Mouse (Mus musculus): ENCODE results near the gene Rbpms2. TPM values are rescaled to one million over a fixed set of nuclear protein-coding genes. Genes with fewer than 3 reads are reported as not detected.

The Rbpms2 gene
- polyA plus RNA-seq, 1 experiment from 2014 or later: 18.9 TPM

DNA sequence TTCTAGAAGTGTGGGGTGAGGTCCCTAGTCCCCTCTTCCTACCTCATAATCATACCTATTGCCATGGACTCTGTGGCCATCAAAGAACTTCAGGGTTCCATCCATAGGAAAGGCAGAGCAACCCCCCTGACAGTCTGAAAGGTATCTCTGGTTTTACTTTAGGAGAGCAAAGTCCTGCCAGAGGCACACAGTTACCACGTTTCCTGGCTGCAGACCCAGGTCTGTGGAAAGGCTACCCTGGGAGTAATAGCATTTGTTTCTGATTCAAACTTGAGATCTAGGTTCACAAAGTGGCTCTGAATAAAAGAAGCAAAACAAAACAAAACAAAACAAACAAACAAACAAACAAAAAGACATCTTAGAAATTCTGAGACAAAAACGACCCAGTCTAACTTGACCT lies 5.2 kb upstream of the Rbpms2 start:
- H3K27me3 ChIP-seq (replicated peaks): 0 out of 2 replicates have a peak, but pooled peaks cover 5% of the 10 kb centered on the region
- peaks cover 3% of the 10 kb centered on the region; the same call in 1 of the 2 replicates for H3K4me1 ChIP-seq (replicated peaks)
- H3K9ac ChIP-seq: no peak overlapping the region
- 54% methylated on average over 2 of the region's 2 CpGs for WGBS
- ATAC-seq: no peak
- H3K4me3 ChIP-seq (replicated peaks): no peak overlapping the region
- no peak overlapping the region for H3K27ac ChIP-seq
- no peaks in the 10 kb centered on the region for H3K36me3 ChIP-seq
- no peak overlapping the region for H3K4me2 ChIP-seq (replicated peaks)
- H3K9me3 ChIP-seq: no peaks in the 10 kb centered on the region

DNA sequence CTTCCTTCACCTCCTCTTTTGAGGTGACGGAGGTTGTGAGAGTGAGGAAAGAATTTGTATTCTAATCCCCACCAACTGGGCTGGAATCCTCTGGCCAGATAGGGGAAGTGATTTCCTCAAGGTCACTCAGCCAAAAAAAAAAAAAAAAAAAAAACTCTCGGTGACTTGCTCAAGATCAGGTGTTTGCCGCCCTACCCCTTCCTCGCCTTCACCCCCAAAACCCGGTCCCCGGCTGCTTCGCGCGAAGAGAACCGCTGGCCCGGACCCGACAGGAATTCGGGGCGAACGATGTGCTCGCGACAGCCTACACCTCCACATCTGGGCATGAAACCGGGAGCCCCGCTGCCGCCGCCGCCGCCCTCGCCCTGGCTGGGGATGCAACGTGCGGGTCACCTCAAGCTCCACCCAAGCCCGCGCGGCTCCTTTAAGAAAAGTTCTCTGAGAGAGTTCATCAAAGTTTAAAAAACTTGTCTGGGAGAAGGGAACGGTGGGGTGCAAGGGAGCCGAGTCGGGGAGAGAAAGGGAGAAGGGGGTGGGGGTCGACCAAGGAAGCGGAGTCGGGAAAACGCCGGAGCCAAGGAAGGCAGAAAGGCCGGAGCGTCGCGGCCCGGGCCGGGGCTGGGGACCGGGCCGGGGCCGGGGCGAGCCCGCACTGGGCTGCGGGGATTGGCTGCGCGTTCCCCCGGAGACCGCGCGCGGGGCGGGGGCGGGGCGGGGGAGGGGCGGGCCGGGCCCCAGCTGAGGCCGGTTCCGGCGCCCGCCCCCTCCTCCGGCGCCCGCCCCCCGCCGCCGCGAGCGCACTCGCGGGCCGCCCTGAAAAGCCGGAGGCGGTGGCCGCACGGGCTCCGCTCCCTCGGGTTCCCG lies 551 bp downstream of the Rbpms2 start:
- Histone ChIP-seq H3K4me3 (replicated peaks) (peak overlapping the region; percentile 74), H3K4me2 (replicated peaks) (peak overlapping the region; percentile 99), H3K4me1 (replicated peaks) (peaks cover 17% of the 10 kb centered on the region), H3K9me3 (no peaks in the 10 kb centered on the region), H3K27me3 (replicated peaks) (peaks cover 9% of the 10 kb centered on the region; the same call in 1 of the 2 replicates), H3K9ac (peak overlapping the region; percentile 74), H3K27ac (peak overlapping the region; percentile 54; the same call in 1 of the 2 replicates), H3K36me3 (no peaks in the 10 kb centered on the region)
- under 1% methylated on average over 40 of the region's 83 CpGs for WGBS
- peak; percentile 93 for ATAC-seq

DNA sequence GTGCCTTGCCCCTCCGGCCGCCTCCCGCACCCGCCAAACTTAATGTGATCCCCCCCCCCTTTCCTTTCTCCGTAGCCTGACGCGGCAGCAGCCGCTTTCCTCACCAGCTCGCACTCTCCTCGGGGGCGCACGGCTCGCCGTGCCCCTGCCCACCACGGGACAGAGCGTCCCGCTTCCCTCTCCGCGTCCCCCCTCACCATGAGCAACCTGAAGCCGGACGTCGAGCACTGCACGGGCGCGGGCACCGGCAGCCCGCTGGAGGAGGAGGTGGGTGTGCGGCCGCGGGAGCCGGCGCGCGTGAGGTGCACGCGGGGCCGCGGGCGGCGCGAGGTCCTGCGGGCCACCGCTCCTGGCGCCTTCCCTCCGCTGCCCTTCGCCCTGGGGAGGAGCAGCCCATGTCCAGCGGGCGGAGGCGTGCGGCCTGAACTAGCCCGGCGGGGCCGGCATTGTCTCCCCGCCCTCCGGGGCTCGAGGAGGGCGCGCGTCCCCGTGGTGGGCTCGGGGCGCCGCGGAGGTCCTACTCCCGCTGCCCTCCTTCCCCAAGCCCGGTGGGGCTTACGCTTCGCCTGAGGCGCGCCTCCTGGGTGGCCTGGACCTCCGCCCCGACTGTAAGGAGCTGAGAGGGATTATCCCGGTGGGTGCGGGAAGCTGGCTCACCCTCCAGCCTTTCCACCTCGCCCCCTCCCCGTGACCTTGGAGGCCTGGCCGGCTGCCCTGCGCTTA lies 1.3 kb downstream of the Rbpms2 start:
- Histone ChIP-seq H3K27ac (0 out of 2 replicates have a peak overlapping the region, but pooled peaks have one; percentile 27), H3K27me3 (replicated peaks) (peaks cover 9% of the 10 kb centered on the region; the same call in 1 of the 2 replicates), H3K36me3 (no peaks in the 10 kb centered on the region), H3K4me3 (replicated peaks) (peak overlapping the region; percentile 74), H3K9ac (peak overlapping the region; percentile 74), H3K4me1 (replicated peaks) (peaks cover 17% of the 10 kb centered on the region), H3K4me2 (replicated peaks) (peak overlapping the region; percentile 99), H3K9me3 (no peaks in the 10 kb centered on the region)
- ATAC-seq: peak; percentile 77
- under 1% methylated on average over 73 of the region's 78 CpGs for WGBS

DNA sequence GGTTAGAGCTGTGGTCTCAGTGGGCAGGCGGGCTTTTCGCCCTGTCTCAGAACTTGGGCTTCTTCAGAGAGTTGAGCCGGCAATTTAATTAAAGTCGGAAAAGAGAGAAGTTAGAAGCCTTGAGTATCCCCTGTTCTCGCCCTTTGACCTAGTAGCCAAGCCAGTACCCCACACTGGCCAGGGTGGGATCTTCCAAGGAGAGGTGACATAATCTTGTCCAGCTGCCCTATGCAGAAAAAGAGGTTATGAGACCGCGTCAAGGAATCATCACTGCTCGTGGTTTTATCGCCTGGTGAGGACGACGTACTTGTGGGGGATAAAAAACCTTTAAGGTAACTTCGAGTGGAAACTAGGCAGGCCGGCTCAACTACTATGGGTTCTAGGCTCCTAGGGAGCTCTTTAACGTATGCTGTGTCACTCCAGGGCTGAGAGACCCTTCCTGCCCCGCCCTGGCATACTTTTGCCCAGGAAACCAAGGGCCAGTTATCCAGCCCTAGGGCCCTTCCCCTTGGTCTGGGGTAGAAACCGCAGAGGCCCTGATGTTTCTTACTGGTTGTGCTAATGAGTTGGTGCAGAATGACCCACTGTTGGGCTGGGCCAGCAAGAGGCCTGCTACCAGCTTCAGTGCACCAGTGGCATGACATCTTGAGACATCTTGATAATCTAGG lies 2.0 kb downstream of the Rbpms2 start:
- H3K27ac ChIP-seq: no peak overlapping the region
- 0 out of 2 replicates have a peak, but pooled peaks have one; percentile 7 for ATAC-seq

DNA sequence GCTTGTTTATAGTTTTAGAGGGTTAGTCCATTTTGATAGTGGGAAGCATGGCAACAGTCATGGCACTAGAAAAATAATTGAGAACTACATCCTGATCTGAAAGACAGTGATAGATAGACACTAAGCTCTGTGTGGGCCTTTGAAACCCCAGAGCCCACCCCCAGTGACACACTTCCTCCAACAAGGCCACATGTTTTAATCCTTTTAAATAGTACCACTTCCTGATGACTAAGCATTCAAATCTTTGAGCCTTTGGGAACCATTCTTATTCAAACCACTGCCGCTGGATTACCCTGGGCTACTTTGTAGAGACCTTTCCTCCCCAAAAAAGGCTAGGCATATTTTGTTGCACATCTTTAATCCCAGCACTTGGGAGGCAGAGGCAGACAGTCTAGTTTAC lies 6.3 kb downstream of the Rbpms2 start:
- Histone ChIP-seq H3K4me3 (replicated peaks) (no peak overlapping the region), H3K36me3 (no peaks in the 10 kb centered on the region), H3K4me2 (replicated peaks) (no peak overlapping the region), H3K27me3 (replicated peaks) (peaks cover 4% of the 10 kb centered on the region; the same call in 1 of the 2 replicates), H3K9ac (no peak overlapping the region), H3K9me3 (no peaks in the 10 kb centered on the region), H3K27ac (no peak overlapping the region), H3K4me1 (replicated peaks) (peaks cover 14% of the 10 kb centered on the region; the same call in 1 of the 2 replicates)
- no peak for ATAC-seq
- 76% methylated on average over 1 of the region's 1 CpGs for WGBS

More for the DNA sequence above, 2.0 kb downstream of the Rbpms2 start:
- WGBS: 46% methylated on average over 16 of the region's 16 CpGs
- H3K4me1 ChIP-seq (replicated peaks): peaks cover 17% of the 10 kb centered on the region
- H3K27me3 ChIP-seq (replicated peaks): peaks cover 9% of the 10 kb centered on the region; the same call in 1 of the 2 replicates
- H3K36me3 ChIP-seq: no peaks in the 10 kb centered on the region
- no peaks in the 10 kb centered on the region for H3K9me3 ChIP-seq
- H3K4me3 ChIP-seq (replicated peaks): peak overlapping the region; percentile 74
- peak overlapping the region; percentile 74 for H3K9ac ChIP-seq
- peak overlapping the region; percentile 99 for H3K4me2 ChIP-seq (replicated peaks)

DNA sequence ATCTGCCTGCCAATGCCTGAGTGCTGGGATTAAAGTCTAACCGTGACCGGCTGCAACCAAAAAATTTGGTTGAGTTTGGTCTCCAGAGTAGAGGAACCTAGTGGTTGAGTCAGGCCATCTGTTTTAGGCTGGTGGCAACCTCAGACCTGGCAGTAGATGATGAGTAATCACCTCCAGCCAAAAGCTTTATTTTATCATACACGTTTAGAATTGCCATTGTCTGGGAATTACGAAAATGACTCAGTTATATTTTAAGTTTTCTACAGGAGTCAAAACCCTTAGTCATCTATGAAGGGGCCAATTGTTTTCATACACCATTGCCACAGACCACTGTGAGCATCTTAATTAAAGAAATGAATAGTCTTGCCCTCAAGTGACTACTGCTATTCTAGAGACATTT lies 7.5 kb downstream of the Rbpms2 start:
- Histone ChIP-seq H3K36me3 (no peaks in the 10 kb centered on the region), H3K4me1 (replicated peaks) (peaks cover 8% of the 10 kb centered on the region; the same call in 1 of the 2 replicates), H3K27ac (no peak overlapping the region), H3K9me3 (no peaks in the 10 kb centered on the region), H3K27me3 (replicated peaks) (no peaks in the 10 kb centered on the region; the same call in 1 of the 2 replicates), H3K4me2 (replicated peaks) (no peak overlapping the region), H3K4me3 (replicated peaks) (no peak overlapping the region), H3K9ac (no peak overlapping the region)
- no peak for ATAC-seq
- WGBS: 85% methylated on average over 4 of the region's 4 CpGs

DNA sequence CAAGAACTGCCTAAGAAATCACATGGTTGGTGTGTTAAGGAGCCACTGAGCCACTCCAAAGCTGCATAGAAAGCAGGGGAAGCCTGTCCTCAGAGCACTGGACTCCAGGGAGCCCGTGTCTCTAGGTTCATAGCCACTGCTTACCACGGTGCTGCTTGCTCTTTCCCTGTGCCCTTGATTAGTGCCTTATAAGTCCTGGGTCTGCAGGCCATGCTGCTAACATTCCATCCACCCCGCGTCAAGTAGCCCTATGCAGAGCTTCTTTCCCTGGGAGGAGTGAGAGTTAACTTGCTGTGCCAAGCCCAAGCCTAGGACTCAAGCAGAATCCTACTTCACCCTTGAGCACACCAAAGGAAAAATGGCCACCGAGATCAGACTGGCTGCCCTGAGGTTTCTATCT lies 9.6 kb downstream of the Rbpms2 start:
- Histone ChIP-seq H3K4me3 (replicated peaks) (no peak overlapping the region), H3K9me3 (no peaks in the 10 kb centered on the region), H3K27me3 (replicated peaks) (no peaks in the 10 kb centered on the region), H3K36me3 (no peaks in the 10 kb centered on the region), H3K9ac (no peak overlapping the region; the same call in 1 of the 2 replicates), H3K4me2 (replicated peaks) (no peak overlapping the region), H3K4me1 (replicated peaks) (peaks cover 6% of the 10 kb centered on the region; the same call in 1 of the 2 replicates), H3K27ac (no peak overlapping the region)
- no peak for ATAC-seq
- 59% methylated on average over 5 of the region's 5 CpGs for WGBS

DNA sequence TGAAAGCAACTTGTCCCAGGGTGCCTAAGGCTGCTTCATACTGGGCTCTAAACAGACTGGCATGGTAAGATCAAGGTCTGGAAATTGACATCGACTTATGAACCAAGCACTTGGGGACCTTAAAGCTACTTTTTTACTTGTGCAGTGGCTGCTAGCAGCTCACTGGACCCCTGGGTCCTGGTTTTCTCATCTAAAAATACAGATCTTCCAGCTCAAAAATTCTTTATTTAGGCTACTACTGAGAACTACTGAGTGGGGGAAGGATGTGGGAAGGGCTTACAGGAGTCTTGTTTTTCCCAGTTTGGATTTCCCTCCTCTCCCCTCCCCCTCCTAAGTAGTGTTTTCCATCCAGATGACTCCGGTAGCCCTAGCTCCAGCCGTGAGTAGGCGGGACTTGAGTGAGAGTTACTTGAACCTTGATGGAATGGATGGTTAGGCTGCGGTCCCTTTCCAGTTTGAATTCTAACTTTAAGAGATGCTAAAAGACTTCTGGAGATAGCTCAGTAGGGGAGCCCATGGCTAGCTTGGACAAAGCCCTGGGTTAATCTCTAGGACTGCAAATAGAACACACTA lies 11.5 kb downstream of the Rbpms2 start:
- 16% methylated on average over 5 of the region's 5 CpGs for WGBS
- ATAC-seq: no peak; the same call in 1 of the 2 replicates

DNA sequence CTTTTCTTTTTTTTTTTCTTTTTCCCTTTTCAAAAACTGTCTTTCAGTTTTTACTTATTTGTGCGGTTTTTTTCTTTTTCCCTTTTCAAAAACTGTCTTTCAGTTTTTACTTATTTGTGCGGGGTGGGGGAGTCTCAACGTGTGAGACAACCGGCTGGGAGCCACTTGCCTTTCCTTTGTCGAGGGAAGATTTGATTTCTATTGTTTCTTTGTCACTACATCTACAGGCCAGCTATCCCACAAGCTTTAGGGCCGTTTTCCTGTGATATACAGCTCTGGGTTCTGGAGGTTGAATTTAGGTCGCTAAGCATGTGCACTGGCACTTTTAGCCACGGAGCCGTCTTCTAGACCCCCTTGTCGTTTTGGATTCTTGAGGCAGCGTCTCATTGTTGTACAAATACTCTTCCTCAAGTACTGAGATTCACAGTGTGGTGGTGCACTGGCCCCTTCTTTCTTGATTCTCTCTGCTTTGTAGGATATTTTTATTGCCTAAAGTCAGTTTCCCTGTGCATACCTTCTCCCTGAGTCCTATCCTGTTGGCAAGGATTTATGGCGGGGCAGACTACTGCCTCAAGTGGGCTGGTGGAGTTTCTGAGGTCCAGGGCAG lies 12.1 kb downstream of the Rbpms2 start:
- ATAC-seq: no peak
- Histone ChIP-seq H3K9ac (no peak overlapping the region), H3K4me1 (replicated peaks) (peaks cover 12% of the 10 kb centered on the region), H3K27ac (no peak overlapping the region), H3K9me3 (no peaks in the 10 kb centered on the region), H3K4me3 (replicated peaks) (no peak overlapping the region), H3K4me2 (replicated peaks) (no peak overlapping the region), H3K36me3 (no peaks in the 10 kb centered on the region), H3K27me3 (replicated peaks) (no peaks in the 10 kb centered on the region)
- 21% methylated on average over 12 of the region's 12 CpGs for WGBS

More for the DNA sequence above, 11.5 kb downstream of the Rbpms2 start:
- Histone ChIP-seq H3K36me3 (no peaks in the 10 kb centered on the region), H3K4me1 (replicated peaks) (peaks cover 7% of the 10 kb centered on the region), H3K27me3 (replicated peaks) (no peaks in the 10 kb centered on the region), H3K27ac (no peak overlapping the region), H3K4me2 (replicated peaks) (no peak overlapping the region; the same call in 1 of the 2 replicates), H3K9ac (no peak overlapping the region), H3K9me3 (no peaks in the 10 kb centered on the region), H3K4me3 (replicated peaks) (no peak overlapping the region)

DNA sequence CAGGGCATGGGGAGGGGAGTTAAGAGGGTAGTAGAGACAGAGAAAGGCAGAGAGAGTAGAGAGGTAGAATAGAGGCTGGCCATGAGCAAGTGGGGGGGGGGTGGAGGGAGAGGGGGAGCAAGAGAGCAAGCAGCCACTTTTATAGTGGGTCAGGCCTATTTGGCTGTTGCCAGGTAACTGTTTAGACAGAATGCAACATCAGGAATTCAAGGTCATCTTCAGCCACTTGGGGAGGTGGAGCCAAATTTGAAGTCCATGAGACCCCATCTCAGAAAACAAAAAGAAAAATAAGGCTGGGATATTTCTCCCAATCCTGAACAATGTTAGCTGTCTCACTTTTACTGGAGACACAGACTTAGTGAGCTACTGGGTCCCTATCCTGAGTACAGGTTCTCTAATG lies 13.1 kb downstream of the Rbpms2 start:
- peaks cover 12% of the 10 kb centered on the region for H3K4me1 ChIP-seq (replicated peaks)

DNA sequence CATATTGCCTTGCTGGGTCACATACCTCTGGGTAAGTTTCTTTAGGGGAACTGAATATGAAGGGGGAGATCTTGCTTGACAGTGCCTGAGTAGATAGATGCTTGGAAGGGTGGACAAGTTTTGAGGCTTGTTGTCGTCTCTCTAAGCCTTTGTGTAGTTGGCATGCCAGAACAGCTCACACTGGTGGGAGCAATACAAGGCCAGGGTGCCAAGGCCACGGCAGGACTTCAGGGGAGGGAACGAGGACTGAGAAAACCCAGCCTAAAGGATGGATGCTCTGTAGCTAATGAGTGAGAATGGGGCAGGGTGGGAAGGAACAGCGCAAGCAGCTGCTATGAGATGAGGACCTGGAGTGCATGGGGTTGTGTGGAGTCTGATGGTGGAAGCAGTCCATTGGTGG lies 15.5 kb downstream of the Rbpms2 start:
- ATAC-seq: no peak
- Histone ChIP-seq H3K27ac (no peak overlapping the region), H3K9me3 (no peaks in the 10 kb centered on the region), H3K4me3 (replicated peaks) (no peak overlapping the region), H3K4me2 (replicated peaks) (no peak overlapping the region), H3K27me3 (replicated peaks) (no peaks in the 10 kb centered on the region), H3K4me1 (replicated peaks) (peaks cover 15% of the 10 kb centered on the region), H3K36me3 (no peaks in the 10 kb centered on the region), H3K9ac (no peak overlapping the region)
- 86% methylated on average over 4 of the region's 4 CpGs for WGBS

More for the DNA sequence above, 13.1 kb downstream of the Rbpms2 start:
- H3K36me3 ChIP-seq: no peaks in the 10 kb centered on the region
- H3K27ac ChIP-seq: no peak overlapping the region
- ATAC-seq: no peak
- no peak overlapping the region for H3K4me2 ChIP-seq (replicated peaks)
- H3K9me3 ChIP-seq: no peaks in the 10 kb centered on the region
- H3K4me3 ChIP-seq (replicated peaks): no peak overlapping the region
- H3K27me3 ChIP-seq (replicated peaks): no peaks in the 10 kb centered on the region
- no peak overlapping the region for H3K9ac ChIP-seq
